Mouse (Mus musculus) layer of hippocampus, adult 6 months (tissue): ENCODE data around the gene Alcam. TPM values are rescaled to one million over a fixed set of nuclear protein-coding genes. Genes with fewer than 3 reads are reported as not detected.

Experiments used
- long read RNA-seq, 2 experiments: library from polyadenylated mRNA; unstranded; transcript quantifications; one replicate each; pipeline ENCODE4 v2.0.0; 2019 to 2020
- polyA plus RNA-seq: library from polyadenylated mRNA; unstranded; fragments of <200 nt; fragmentation: Nextera tagmentation; gene quantifications from 2 replicates; pipeline ENCODE4 v1.2.3, GENCODE M21; 2021

Gene Alcam
- polyA plus RNA-seq: 29.7 and 42.4 TPM in 2 replicates
- long read RNA-seq, experiment 1, full-length matches to known transcripts: 45 of 99 reads
- long read RNA-seq, experiment 1, partial matches to known transcripts: 26 of 99 reads
- long read RNA-seq, experiment 1, other reads (novel, unspliced or antisense): 28 of 99 reads
- long read RNA-seq, experiment 2, full-length matches to known transcripts: 26 of 70 reads
- long read RNA-seq, experiment 2, partial matches to known transcripts: 26 of 70 reads
- long read RNA-seq, experiment 2, other reads (novel, unspliced or antisense): 18 of 70 reads

GRCm38 (mm10) chr16:52453971-52454514 lies at the start of gene Alcam:
Gene Alcam (minus strand): TSS chr16:52454074.

